Mouse (Mus musculus) brown adipose tissue, adult 24 weeks (tissue): ENCODE measurements around the gene Mybbp1a. TPM values are rescaled to one million over a fixed set of nuclear protein-coding genes. Genes with fewer than 3 reads are reported as not detected.
A peak's percentile ranks its signal among the peaks of the same experiment; 100 is the strongest.

Experiments used
- H3K27ac ChIP-seq: fragments of 200-500 bp; replicated peaks from 2 replicates; pipeline ENCODE4 v1.5.1; 2012; ENCODE audit warnings: low read depth, mild to moderate bottlenecking, low read length
- H3K4me1 ChIP-seq: fragments of 200-500 bp; 2 replicates; pipeline ENCODE4 v1.6.1; 2012; ENCODE audit warnings: low read length, mixed read lengths; ENCODE audit not compliant: control insufficient read depth, insufficient read depth, insufficient read length
- H3K4me3 ChIP-seq: fragments of 200-500 bp; 2 replicates; pipeline ENCODE4 v1.5.1; 2012; ENCODE audit warnings: low read depth, mild to moderate bottlenecking, low read length, moderate library complexity; ENCODE audit not compliant: insufficient read depth
- polyA plus RNA-seq: library from polyadenylated mRNA; stranded (reverse); fragments of >200 nt; gene quantifications from 2 replicates; pipeline ENCODE4 v1.2.4, GENCODE M21; 2012; ENCODE audit not compliant: missing spikeins, insufficient read depth, insufficient read length

Gene Mybbp1a
- polyA plus RNA-seq, 1 experiment: 23.2 TPM

- H3K4me1 ChIP-seq: peaks cover 17% of the 10 kb centered on the region
- no peak overlapping the region for H3K4me3 ChIP-seq
- no peak overlapping the region; the same call in 1 of the 2 replicates for H3K27ac ChIP-seq
Observed at GRCm38 (mm10) chr11:72408451-72409170, 32.5 kb upstream of the Mybbp1a start.

- H3K4me1 ChIP-seq: peaks cover 17% of the 10 kb centered on the region
- no peak overlapping the region for H3K27ac ChIP-seq
- H3K4me3 ChIP-seq: peak overlapping the region; percentile 43
Observed at GRCm38 (mm10) chr11:72409649-72410385, 31.3 kb upstream of the Mybbp1a start.

DNA sequence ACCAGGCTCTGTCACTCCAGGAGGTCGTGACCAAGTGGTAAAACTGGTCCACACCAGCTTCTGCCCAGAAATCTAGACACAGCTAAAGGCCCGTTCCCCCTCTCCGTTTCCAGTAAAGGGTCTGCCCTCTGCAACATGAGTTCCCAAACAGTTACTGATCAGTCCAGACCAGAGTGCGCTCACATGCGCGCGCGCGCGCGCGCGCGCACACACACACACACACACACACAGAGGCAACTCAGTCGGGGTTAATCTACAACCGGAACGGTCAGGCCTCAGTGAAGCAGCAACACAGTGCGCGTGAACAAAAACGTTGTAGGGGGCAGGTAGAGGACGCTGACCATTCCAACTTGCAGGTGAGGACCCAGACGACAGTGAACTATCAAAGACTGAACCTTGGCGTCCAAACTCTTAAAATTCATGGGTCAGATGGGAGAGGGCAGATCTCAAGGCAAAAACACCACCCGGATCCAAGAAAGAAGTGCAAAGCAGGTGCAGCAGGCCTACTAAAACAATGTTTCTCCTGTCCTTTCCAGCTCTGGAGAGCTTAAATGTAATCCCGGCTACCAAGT is 30.5 kb upstream of the Mybbp1a start:
- Histone ChIP-seq H3K4me3 (peak overlapping the region; percentile 82), H3K4me1 (peaks cover 14% of the 10 kb centered on the region), H3K27ac (0 out of 2 replicates have a peak overlapping the region, but pooled peaks have one; percentile 28)

GRCm38 (mm10) chr11:72411093-72411921 is 29.8 kb upstream of the Mybbp1a start, which contains the start of gene Smtnl2:
Smtnl2 (minus strand) TSS chr11:72411713.
- peaks cover 14% of the 10 kb centered on the region for H3K4me1 ChIP-seq
- 0 out of 2 replicates have a peak within 1 kb of the TSS, but pooled peaks have one; percentile 28 for H3K27ac ChIP-seq
- H3K4me3 ChIP-seq: peak within 1 kb of the TSS; percentile 82

DNA sequence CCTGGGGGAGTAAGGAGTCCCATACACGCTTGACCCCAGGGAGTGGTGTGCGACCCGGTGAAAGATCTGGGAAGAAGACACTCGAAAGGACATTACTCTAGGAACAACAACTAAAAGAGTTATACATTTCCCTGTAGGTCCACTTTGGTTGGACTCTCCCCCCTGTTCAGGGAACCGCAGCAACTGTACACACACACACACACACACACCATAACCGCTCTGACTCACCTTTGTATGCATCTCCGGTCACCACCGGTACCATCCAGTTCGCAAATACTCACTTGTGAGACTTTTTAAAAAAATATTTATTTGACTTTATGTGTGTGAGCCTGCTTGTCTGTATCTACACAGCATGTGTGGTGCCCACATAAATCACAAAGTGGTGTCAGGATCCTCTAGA is 29.2 kb upstream of the Mybbp1a start:
- Histone ChIP-seq H3K27ac (no peak overlapping the region), H3K4me1 (peaks cover 14% of the 10 kb centered on the region), H3K4me3 (peak overlapping the region; percentile 10; the same call in 1 of the 2 replicates)

DNA sequence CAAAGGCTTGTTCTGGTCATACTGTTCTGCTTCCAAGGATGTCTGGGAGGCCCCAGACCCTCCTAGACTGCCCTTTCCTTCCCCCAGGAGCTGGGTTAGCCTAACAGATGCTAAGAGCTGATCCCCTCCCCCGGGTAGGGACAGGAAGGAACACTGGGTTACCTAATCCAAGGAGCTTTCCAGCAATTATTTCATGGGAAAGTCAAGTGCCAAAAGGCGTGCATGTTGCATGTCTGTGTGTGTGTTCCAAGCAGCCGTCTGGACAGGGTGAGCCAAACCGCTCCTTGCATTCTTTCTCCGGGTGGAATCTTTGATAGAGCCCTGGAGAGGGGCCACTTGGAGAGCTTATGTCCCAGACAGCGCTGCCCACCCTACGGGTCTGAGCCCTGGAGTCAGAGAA is 28.1 kb upstream of the Mybbp1a start:
- H3K4me3 ChIP-seq: no peak overlapping the region
- 0 out of 2 replicates have a peak overlapping the region, but pooled peaks have one; percentile 10 for H3K27ac ChIP-seq
- H3K4me1 ChIP-seq: peaks cover 14% of the 10 kb centered on the region

GRCm38 (mm10) chr11:72413601-72414190 is 27.5 kb upstream of the Mybbp1a start:
- H3K4me3 ChIP-seq: no peak overlapping the region
- peaks cover 21% of the 10 kb centered on the region for H3K4me1 ChIP-seq
- H3K27ac ChIP-seq: 0 out of 2 replicates have a peak overlapping the region, but pooled peaks have one; percentile 10

GRCm38 (mm10) chr11:72415155-72415554 is 26.0 kb upstream of the Mybbp1a start:
- H3K4me1 ChIP-seq: peaks cover 15% of the 10 kb centered on the region
- no peak overlapping the region for H3K4me3 ChIP-seq
- H3K27ac ChIP-seq: no peak overlapping the region

DNA sequence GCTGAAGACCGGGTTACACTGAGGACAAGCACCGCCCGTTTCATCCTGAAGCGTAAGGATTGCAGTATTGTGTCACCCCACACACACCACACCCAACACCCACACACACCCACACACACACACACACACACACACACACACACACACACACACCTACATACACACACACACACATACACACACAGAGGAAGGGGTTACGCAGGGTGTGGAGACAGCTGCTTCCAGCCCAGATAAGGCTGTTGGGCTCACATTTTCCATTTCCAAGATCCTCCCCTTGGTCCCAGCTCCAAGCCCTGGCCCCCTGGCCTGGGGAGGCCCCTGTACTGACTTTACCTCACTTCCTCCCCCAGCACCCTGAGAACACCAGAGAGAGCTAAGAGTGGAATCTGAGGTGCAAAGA is 24.5 kb upstream of the Mybbp1a start:
- no peak overlapping the region for H3K27ac ChIP-seq
- peaks cover 15% of the 10 kb centered on the region for H3K4me1 ChIP-seq
- no peak overlapping the region for H3K4me3 ChIP-seq

DNA sequence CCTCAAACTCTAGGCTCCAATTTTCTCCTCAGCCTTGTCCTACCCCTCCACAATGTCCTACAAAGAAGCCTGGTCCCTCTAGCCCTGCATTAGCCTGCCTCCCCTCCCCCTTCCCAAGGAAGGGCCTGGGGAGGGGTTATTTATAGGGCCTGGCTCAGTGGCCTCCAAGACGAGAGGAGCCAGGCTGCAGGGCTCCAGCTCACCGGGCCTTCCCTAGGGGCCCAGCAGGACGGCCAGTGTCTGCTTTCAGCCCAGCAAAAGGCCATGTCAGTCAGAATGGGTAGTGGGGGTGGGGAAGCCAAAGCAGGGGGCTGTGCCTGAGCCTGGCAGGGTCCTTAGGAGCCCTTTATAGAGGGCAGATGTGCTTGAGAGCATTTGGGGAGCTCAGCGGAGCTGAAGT is 23.8 kb upstream of the Mybbp1a start:
- peaks cover 12% of the 10 kb centered on the region for H3K4me1 ChIP-seq
- H3K4me3 ChIP-seq: no peak overlapping the region
- peak overlapping the region; percentile 50; the same call in 1 of the 2 replicates for H3K27ac ChIP-seq

DNA sequence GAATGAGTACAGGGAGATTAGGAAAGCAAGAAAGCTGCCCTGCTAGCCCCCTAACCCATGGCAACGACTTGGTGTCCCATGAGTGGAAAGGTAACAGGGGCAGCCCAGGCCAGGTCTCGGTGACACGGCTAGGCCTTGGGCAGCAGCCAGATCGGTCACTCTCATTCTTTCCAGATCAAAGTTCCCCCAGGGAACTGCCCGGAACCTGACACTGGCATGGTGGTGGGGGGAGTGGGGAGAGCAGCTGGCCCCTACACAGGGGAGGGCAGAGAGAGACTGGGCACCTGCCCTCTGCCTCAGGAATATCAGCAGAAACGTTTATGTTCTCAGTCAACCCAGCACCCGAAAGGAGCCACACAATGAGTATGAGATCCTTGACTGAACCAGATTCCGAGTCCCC is 22.9 kb upstream of the Mybbp1a start:
- Histone ChIP-seq H3K27ac (peak overlapping the region; percentile 50), H3K4me3 (no peak overlapping the region), H3K4me1 (peaks cover 11% of the 10 kb centered on the region)

DNA sequence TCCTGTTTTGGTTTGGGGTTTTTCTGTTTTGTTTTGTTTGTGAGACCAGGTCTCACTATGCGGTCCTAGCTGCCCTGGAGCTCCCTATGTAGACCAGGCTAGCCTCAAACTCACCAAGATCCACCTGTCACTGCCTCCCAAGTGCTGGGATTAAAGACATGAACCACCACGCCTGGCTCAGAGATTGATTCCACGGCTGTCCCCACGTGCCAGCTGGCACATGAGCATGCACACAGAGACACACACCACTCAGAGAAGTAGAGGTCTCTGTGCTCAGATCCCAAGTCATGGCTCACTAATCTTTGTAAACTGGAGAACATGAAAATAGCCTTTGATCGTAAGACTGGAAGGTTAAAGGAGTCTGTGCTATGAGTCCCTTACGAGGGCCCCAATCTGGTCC is 22.1 kb upstream of the Mybbp1a start:
- no peak overlapping the region for H3K27ac ChIP-seq
- H3K4me3 ChIP-seq: no peak overlapping the region

DNA sequence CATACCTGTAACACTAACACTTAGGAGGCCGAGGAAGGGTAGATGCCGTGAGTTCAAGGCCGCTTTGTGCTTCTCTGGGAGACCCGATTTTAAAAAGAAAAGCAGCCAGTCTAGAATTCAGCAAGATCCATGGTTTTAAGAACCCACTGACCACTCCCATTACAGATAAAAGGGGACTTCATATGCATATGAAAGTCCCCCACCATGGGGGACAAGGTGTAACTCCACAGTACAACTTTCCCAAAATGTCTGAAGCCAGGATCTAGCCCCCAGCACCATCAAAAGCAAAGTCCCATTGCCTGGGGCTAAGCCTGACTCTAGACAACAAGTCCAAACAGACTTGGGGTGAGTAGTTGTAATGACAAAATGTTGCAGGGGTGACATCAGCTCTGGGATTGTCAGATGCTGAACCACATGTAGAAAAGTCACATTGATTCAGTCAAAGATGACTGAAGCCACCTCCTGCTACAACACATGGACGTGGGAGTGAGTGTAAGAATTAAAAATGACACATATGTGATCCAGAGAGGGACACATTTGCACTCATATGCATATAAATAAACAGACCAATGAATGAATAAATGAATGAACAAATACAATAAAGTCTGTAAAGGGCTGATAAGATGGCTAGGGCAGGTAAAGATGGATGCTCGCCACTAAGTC is 20.6 kb upstream of the Mybbp1a start:
- peaks cover 9% of the 10 kb centered on the region for H3K4me1 ChIP-seq
- no peak overlapping the region for H3K4me3 ChIP-seq
- H3K27ac ChIP-seq: no peak overlapping the region

More for the DNA sequence above, 22.1 kb upstream of the Mybbp1a start:
- peaks cover 9% of the 10 kb centered on the region for H3K4me1 ChIP-seq
